Mouse (Mus musculus): ENCODE measurements around the gene Gpr179. TPM values are rescaled to one million over a fixed set of nuclear protein-coding genes. Genes with fewer than 3 reads are reported as not detected.

Gpr179 gene
- total RNA-seq (2015; ENCODE audit: low replicate concordance) (not detected in 2 replicates), total RNA-seq (2017; ENCODE audit: low replicate concordance) (not detected in 2 replicates)

DNA sequence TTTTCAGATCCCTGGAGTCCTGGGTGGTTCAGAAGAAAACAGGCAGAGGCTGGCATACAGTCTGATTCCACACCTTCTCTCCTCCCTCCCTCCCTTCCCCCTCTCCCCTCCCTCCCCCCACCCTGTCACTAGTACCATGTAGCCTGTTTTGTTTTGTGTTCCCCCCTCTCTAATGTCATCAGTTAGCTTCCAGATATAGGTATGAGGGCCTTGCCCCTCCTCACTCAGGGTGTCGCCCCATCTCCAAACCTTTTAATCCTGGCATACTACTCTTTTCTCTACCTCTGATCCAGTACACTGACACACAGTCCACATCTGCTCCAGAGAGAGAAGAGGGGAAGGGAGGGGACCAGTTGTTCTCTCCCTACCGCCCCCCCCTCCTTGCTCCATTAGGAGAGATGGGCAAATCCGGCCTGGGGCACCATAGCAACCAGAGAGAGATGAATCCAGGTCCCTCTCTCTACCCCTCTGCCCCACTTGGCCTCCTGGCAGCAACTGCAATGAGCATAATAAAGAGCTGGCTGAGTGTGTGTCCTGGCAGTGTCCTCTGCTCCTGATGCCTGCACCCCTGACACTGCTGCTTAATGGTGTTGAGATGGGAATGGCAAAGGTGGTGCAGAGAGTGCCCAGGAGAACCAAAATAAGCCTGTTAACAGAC is at the start of gene Gpr179:
Gpr179 (minus strand) TSS at position 51 of the 658 bp plus-strand sequence.
- ATAC-seq (replicated peaks; ENCODE audit: low FRiP score, poor library complexity, severe bottlenecking): no peak

DNA sequence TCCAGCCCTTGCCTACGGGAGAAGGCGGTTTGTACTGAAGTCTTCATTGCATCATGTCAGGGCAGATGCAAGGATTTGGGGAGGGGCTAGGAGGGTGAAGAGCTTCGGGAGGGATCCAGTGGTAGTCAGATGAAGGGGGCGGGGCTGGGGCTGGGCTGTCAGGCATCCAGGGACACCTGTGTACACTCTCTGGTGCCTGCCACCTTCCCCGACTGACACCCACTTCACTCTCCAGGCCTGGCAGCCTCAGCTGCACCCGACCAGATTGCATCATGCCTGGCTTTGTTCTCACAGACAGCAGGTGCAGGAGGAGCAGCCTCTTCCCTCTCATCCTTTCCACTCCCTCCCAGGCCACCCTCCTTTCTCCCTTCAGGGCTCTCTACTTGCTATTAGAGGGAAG is 49.2 kb upstream of the Gpr179 start:
- ATAC-seq (replicated peaks; ENCODE audit: low FRiP score, poor library complexity, severe bottlenecking): no peak

DNA sequence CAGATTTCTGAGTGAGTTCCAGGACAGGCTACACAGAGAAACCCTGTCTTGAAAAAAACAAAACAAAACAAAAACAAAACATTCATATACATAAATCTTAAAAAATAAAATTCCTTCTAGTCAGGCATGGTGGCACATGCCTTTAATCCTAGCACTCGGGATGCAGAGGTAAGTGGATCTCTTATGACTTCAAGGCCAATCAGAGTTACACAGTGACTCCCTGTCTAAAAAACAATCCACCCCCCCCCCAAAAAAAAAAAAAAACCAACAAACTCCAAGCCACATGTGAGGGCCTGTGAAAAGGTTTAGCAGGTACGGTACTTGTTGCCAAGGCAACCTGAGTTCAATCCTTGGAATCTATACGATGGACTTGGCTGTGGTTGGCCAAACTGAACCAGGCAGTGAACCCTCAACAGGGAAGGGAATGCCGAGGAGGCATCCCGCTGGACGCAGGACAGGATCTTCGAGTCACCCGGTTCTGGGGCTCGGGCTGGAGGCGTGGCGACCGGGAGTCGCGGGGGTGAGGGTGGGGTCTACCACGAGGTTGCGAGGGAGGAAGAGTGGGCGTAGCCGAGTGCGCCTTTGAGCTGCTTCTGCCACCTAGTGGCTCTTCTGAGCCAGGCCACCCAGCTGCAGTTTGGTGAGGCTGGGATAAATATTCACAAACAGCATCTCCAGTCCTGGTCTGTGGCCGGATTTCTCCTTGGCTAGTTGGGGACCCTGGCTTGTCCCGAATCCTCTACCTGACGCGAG is 48.3 kb upstream of the Gpr179 start:
- peak; percentile 89 for ATAC-seq (replicated peaks; ENCODE audit: low FRiP score, poor library complexity, severe bottlenecking)

DNA sequence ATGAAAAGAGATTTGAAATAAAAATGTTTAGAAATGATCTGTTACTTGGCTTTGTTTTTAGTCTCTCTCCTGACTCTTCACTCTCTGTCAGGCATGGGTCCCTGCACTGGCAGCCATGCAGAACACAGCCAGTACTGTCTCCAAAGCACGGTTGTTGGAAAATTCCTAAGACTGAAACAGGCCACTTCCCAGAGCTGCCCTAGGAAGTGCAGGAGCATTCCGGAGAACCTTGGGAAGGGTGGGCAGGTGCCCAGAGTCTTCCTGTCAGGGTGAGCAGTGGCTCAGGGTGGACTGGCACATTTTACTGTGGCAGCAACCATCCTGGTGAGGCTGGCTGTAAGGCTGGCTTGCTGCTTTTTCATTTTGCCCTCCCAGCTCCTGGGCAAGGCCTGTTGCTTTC is 46.6 kb upstream of the Gpr179 start:
- ATAC-seq (replicated peaks; ENCODE audit: low FRiP score, poor library complexity, severe bottlenecking): no peak

DNA sequence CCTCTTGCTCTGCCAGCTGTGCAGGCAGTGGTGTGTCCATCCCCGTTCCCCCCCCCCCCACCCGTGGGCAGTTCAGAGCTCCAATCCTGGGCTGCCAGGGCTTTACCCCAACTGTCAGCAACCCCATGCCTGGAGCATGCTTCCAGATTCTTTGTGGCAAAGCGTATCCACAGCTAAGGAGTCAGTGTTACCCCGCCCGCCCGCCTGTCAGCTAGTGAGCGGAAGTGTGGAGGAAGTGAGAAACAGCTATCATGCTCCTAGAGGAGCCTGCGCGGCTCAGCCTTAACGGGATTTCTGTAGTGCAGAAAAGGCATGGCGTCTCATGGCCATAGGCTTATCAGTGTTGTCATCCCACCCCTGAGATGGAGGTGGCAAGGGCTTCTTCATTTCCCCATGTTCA is 42.3 kb upstream of the Gpr179 start:
- ATAC-seq (replicated peaks; ENCODE audit: low FRiP score, poor library complexity, severe bottlenecking): no peak

DNA sequence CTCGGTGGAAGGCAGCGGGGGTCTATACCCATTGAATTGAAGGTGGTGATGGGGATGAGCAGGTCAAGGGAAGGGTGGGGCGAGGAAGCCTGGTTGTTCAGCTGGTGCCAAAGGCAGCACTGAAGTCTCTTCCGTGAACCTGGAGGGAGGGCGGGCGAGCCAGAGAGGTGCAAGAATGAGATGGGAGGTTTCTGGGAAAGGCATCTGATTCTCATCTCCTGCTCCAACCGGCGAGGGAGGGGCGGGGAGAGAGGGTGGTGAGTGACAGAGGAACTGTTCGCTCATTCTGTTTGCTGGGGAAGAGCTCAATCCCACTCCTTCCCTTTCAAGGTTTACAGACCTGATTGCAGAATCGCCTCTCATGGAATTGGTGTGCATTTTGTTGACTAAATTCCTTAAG is 41.8 kb upstream of the Gpr179 start:
- no peak for ATAC-seq (replicated peaks; ENCODE audit: low FRiP score, poor library complexity, severe bottlenecking)

DNA sequence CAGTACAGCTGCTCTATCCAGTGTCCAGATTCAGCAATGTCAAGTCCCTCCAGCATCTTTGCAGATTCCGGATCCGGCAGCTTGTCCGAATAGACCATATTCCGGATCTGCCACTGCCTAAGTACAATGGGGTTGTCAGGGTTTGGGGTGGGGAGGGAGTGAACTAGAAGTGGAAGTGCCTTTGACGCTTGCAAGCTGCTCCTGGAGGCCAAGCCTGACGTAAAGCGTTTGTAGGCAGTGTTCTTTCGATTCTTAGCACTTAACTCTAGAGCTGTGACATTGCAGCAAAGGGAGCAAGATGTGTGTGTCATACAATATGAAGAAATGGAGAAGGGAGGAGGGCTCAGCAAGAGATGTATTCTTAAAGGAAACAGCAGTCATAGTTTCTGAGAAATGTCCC is 37.2 kb upstream of the Gpr179 start:
- no peak for ATAC-seq (replicated peaks; ENCODE audit: low FRiP score, poor library complexity, severe bottlenecking)

DNA sequence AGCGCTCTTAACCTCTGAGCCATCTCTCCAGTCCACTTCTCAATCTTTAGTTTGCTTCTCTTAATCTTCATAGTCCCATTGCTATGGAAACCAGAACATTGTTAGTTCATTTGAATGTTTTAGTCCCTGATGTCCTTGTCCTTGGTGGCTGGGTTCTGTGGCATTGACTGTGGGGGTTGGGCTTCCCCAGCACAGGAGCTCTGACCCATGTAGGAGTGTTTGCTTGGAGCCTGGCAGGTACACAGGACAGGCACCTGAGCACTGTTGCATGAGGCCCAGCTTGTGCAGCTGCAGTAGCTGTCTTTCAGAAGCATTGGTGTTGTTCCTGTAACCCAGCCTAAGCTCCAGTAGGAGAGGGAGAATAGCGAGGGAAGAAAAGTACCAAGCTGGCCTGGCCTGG is 35.9 kb upstream of the Gpr179 start:
- ATAC-seq (replicated peaks; ENCODE audit: low FRiP score, poor library complexity, severe bottlenecking): no peak

DNA sequence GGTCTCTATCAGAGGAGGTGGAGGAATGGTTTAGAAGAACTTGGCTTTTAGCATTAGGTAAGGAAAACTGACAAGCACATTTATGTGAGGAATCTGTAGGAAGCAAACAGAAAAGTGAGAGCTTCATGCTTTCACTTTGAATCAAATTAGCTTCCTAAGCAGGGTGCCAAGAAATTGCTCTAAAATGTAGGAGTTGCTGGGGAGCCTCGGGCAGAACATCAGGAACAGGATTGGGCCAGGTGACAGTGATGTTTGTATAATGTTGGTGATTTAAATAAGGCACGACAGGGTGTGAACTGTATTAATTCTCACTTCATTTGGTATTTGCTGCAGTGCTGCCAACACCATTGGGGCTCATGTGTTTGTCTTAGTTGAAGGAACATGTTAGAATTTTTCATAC is 31.9 kb upstream of the Gpr179 start:
- ATAC-seq (replicated peaks; ENCODE audit: low FRiP score, poor library complexity, severe bottlenecking): no peak

DNA sequence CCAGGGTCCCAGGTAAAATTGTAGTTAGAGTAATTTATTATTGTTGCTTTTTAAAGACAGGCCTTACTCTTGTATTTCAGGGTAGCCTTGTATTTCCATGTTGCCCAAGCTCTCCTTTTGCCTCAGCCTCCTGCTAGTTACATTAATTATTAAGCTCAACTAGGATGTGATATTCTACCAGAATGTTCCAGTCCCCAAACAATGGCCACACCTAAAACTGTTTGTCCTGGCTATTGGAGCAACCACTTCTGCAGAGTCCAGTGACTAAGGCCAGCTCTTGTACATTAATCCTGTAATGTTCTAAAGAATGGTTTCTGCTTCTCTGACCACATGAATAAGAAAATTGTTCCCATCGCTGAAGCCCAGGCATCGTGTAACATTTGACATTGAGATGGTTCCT is 31.1 kb upstream of the Gpr179 start:
- no peak for ATAC-seq (replicated peaks; ENCODE audit: low FRiP score, poor library complexity, severe bottlenecking)

DNA sequence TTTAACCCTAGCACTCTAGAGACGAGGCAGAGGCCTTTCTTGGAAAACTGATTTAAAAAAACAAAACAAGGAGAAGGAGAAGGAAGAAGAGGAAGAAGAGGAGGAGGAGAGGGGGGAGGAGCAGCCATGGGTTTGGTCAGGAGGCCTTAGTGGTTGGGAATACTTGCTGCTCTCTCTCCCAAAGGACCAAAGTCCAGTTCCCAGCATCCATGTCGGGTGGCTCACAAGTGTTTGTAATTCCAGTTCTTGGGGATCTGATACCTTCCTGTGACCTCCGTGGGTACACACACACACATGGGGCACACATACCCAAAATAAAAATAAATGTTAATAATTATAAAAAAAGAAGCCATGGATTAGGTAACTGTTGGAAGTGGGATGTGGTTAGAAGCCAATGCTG is 28.2 kb upstream of the Gpr179 start:
- ATAC-seq (replicated peaks; ENCODE audit: low FRiP score, poor library complexity, severe bottlenecking): no peak

DNA sequence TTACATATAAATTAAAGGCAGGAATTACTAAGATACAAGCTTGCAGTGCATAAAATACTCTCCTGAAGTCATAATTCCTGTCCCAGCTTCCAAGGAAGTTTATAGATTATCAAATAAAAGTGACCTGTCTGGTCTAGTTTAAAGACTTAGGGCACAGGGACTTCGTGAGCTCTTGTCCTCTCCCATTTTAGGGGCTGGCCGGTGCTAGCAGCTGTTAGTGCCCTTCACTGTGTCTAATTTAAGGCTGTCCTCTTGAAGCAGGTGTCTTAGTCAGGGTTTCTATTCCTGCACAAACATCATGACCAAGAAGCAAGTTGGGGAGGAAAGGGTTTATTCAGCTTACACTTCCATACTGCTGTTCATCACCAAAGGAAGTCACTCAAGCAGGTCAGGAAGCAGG is 21.5 kb upstream of the Gpr179 start:
- no peak for ATAC-seq (replicated peaks; ENCODE audit: low FRiP score, poor library complexity, severe bottlenecking)

DNA sequence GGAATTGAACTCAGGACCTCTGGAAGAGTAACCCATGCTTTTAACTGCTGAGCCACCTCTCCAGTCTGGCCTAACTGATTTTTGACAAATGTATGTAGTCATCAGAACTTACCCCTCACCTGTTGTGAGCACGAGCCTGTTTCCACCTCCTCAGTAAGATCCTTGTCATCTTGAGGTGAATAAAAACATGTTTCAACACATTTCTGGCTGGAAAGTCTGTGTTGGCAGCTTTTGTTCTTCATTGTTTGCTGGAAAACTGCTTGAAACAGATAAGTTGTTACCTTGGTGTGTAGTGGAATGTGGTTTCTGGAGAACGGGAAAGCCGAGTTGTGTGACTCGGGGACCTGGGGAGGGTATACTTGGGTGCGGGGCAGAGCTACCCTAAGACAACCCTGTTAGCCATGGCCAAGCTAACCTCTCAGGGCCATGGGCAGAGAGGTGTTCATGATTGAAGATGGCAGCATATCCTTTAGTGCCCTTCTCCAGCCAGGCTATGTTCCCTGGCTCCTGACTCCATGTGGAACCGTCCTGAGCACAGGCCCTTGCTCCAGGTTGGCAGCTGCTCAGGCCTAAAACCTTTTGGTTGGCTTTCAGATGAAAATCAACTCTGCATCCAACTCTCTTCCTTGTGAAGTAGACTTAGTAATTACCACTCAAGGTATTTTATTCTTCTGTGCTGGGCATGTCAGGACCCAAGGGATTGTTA is 20.4 kb upstream of the Gpr179 start:
- ATAC-seq (replicated peaks; ENCODE audit: low FRiP score, poor library complexity, severe bottlenecking): no peak

DNA sequence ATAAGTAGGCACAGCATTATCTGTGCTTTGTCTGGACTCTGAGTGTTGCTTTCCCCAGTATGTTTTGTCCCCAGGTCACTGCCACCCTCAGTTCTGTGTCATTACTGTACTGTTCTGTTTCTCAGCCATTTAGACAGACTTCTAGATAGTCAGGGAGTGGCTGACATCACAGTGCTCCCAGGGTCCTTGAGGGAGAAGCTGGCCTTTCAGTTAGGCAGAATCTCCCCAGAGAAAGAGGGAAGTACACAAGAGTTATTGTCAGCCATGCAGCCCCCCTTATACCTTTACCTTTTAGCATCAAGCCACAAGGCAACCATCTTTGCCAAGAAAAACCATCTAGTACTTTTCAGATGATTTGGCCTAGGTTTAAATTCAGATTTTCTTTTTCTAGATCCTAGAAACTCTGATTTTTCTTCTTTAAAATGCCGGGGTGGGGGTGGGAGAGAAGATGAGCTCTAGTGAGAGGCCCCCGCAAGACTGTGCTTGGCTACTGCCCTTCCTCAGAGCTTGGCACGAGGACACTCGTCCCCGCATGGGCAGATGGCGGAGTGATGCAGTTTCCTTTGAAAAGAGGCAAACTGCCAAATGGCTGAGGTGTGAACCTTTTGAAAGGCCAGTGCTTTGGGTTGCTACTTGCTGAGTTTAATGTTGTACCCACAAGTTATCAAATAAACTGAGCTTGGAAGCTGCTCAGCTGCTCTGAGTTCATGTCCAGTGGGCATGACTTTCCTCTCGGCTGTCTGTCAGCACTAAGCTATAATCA is 18.6 kb upstream of the Gpr179 start:
- no peak for ATAC-seq (replicated peaks; ENCODE audit: low FRiP score, poor library complexity, severe bottlenecking)

DNA sequence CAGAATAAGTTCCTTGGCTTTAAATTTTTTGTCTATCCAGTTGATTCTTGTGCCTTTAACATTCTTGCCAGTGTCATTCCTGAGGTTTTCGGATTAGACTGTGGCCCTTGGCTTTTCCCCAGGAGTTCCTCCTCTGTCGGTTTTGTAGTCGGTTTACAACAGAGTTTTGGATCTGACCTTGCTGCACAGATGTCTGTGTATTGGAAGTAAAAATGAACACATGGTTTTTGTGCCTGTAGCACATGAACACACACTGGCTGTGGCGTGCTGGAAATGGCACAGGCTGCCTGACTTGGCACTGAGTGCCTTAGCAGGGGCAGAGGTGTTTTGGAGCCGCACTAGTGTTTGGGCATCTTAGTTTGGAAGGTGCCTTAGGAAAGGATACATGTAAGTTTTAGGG is 16.6 kb upstream of the Gpr179 start:
- ATAC-seq (replicated peaks; ENCODE audit: low FRiP score, poor library complexity, severe bottlenecking): no peak

DNA sequence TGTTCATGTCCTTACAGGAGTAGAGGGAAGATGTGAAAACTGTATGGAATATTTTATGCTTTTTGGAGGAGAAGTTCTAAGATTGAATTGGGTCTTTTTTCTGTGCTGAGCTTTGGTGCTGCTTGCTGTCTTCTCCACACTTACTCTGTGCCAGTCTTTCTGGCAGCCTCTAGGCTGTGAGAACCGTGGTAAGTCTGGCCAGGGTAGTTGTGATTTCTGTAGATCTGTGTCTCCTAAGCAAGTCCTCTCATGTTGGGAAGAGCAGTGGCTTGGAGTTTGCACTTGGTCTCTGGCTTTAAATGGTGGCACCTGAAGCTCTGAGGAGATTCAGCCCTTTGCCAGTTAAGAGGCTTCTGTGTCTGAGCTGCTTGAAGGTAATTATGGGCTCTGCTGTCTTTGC is 13.7 kb upstream of the Gpr179 start:
- no peak for ATAC-seq (replicated peaks; ENCODE audit: low FRiP score, poor library complexity, severe bottlenecking)

DNA sequence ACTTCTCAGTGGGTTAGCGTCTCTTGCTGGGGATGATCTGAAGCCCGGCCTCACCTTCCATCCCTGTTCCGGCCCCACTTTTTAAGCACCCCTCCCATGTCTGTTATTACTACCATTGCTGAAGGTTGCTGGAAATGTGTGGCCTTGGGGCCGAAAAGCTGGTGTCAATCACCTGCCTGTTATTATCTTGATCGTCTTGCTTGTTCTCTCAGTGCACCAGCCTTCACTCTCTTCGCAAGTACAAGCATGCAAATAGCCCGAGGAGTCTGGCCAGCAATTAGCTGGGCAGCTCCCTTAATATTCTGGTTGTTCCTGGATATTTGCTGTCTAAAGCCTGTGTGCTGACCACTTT is 11.7 kb upstream of the Gpr179 start:
- ATAC-seq (replicated peaks; ENCODE audit: low FRiP score, poor library complexity, severe bottlenecking): peak; percentile 30

DNA sequence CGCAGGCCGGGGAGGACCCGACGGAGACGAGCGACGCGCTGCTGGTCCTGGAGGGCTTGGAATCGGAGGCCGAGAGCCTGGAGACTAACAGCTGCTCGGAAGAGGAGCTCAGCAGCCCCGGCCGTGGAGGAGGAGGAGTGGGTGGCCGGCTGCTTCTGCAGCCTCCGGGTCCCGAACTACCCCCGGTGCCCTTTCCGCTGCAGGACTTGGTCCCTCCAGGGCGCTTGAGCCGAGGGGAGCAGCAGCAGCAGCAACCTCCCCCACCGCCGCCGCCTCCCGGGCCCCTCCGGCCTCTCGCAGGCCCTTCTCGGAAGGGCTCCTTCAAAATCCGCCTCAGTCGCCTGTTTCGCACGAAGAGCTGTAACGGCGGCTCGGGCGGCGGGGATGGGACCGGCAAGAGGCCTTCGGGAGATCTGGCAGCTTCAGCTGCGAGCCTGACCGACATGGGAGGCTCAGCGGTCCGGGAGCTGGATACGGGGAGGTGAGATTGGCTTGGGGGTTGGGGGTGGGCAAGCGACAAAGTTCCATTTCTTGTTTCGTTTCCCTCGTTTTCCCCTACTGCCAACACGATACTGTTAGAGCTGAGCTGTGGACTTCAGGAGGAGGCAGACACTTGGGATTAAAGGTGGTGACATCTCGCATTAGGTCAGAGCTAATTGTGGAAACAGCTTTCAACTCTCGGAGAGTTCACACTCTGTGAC is 11.2 kb upstream of the Gpr179 start:
- ATAC-seq (replicated peaks; ENCODE audit: low FRiP score, poor library complexity, severe bottlenecking): peak; percentile 37

DNA sequence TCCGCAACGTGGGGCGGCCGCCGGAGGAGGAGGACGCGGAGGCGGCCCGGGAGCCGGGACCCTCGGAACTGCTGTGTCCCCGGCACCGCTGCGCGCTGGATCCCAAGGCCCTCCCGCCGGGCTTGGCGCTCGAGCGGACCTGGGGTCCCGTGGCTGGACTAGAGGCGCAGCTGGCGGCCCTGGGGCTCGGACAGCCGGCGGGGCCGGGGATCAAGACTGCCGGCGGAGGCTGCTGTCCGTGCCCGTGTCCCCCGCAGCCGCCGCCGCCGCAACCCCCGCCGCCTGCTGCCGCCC is 10.7 kb upstream of the Gpr179 start:
- no peak for ATAC-seq (replicated peaks; ENCODE audit: low FRiP score, poor library complexity, severe bottlenecking)
